Mouse (Mus musculus) fibroblast of lung, adult 2 months (primary cell): ENCODE measurements at regions not wholly inside any gene's neighbourhood (a gene's known extent, or its start where the extent isn't known, plus 50 kb on each side); places are given as distances from the start of the nearest gene placed in this dataset.

Experiments used
- DNase-seq: peaks from one replicate; pipeline ENCODE4 v3.0.0-alpha.2; 2011; ENCODE audit warnings: low read depth

DNA sequence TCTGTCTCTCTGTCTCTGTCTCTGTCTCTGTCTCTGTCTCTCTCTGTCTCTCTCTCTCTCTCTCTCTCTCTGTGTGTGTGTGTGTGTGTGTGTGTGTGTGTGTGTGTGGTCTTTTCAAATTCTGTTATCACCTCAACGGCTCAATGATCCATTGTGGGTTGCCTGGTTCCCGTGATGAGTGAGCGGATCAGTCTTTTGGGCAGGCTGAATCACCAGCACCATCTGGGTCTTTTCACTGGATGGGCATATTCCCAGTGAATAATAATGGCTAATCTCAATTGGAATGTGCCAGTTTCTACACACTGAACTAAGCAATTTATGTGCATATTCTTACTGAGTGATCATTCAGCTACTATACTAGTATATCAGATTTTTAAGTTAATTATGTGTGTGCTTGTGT lies 216.4 kb downstream of the Lmx1a start:
- DNase-seq: no peak

DNA sequence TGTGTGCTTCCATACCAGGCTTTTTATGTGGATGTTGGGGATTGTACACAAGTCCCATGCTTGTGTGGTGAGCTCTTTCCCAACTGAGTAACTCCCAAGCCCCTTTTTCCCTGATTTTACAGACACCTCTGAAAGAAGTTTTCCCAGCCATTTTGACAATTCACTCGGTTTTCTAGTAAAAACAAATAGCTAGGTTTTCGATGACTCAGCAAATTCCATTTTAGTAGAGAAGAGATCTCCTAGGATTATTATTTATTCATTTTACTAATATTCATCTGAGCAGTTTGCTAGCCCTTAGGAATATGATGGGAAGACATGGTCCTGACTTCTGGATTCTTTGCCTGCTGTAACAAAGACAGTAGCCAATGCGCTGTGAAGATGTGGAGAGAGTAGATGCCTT lies 223.0 kb downstream of the Lmx1a start:
- DNase-seq: no peak

DNA sequence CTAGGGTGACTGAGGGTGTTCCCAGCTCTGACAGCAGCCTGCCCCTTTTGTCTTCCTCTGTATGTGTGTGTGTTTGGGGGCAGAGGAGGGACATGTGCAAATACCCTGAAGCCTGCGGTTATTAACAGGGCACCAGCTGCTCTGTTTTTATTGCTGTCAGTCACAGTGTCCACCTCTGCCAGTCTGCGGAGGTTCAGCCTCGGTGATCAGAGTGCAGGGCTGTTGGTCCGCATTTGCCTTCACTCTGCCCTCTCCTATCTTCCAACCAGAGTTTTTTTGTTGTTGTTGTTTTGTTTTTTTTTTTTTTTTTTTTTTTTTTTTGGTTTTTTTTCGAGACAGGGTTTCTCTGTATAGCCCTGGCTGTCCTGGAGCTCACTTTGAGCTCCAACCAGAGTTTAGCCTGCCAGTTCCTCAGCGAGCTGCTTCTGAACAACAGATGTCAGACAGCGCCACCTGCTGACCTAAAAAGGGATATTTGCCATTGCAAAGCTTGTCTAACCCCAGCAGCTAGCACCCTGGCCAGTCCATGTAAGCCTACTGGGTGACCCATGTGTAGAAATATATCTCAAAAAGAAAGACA lies 226.0 kb downstream of the Lmx1a start:
- peak; percentile 36 for DNase-seq

DNA sequence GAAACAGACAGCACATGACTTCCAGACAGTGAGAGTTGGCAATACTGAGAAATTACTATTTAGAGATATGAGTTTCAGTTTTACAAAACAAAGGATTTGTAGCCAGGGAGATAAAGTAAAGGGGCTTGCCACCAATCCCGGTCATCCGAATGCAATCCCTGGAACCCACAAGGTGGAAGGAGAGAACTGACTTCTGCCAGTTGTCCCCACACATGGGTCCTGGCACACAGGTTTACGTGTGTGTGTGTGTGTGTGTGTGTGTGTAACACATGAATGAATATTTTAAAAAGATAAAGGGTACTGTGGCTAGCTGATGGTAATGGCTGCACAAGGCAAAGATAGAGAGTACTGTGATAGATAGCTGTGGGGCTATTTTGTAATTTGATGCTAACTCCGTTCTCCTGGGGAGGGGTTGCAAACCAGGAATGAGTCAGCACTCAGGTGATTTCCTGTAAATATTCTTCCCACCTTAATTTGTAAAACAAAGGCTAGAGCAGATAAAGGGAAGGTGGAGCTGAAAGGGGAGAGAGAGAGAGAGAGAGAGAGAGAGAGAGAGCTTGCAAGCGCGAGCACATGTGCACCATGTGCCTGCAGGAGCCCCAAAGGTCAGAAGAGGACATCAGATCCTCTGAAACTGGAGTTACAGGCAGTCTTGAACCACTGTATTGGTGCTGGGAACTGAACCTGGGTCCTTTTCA lies 226.7 kb downstream of the Lmx1a start:
- DNase-seq: no peak

DNA sequence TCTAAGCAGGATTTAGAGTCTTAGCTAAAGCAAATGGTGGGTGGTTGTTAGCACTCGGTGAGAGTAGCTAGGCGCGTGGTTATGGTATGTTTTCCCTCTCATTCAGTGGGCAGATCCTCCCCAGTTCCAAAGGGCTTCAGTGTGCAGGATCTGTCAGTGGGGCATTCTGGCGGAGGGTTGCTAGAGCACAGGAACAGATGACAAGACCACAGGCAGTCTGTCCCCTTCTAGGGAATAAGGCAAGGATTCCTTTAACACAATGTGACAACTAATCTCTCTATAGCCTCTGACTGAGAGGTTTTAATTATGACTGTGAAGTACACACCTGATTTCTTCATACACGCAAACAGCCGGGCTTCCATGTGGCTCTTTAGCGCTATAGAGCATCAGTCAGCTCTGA lies 233.9 kb downstream of the Lmx1a start:
- no peak for DNase-seq

DNA sequence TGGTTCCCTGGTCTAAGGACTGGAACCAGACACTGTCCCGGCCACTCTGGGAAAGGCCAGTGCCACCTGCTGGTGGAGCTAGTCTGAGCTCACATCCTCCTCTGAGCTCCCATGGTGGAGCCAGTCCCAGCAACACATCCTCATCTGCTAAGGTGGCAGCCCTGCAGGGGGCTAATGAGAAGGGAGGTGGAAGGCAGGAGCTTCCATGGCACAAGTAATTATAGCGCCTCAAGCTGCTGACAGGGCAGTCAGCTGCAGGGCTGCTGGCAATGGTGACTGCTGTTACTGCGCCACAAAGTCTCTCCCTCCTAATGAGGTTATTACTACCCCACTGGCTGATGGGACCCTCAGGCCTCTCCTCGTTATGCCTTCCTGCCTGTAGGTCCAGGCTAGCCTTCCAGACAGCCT lies 239.0 kb downstream of the Lmx1a start:
- no peak for DNase-seq

DNA sequence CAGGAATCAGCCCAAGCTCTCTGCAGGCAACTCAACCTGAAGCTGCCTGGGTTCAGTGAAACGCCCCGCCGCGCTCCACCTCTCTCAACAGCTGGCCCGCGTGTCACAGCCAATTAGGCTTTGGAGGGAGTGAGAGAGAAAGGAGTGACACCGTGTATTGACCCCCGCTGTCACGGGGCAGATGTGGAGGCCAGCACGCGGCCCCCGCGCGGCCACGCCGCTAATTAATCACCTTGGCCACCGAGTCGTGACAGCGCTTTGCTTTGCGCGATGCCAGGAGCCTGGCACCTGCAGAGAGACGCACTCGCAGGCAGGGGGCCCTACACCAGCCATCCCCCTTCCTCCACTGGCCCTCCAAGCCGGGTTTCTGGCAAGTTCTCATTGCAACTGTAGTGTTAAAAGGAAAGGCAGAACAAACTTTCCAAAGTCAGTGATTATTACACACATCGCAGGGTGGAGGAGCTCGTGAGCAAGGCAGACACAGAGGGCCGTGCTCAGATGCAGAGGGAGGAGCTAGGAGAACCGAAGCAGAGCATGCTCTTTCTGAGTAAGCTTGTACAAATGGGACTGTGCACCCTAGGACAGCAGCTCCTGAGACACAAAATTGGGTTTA lies 240.8 kb downstream of the Lmx1a start:
- DNase-seq: peak; percentile 27

DNA sequence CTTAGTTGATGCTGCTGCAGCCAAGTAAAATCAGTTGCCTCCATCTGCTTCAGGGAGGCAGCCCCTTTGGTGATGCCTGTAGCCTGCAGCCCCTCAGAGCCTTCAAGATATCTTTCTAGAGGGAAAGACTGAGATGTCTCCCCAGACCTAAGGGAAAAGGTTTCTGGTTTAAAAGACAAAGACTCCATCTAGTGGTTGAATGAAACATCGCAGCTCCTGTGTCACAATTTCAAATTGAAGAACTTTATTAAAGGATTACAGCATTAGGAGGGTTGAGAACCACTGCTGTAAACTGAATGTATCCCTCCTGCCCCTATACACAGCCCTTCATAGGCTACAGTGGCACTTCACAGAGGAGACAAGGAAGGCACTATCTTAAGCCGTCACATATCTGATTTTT lies 243.1 kb downstream of the Lmx1a start:
- no peak for DNase-seq

DNA sequence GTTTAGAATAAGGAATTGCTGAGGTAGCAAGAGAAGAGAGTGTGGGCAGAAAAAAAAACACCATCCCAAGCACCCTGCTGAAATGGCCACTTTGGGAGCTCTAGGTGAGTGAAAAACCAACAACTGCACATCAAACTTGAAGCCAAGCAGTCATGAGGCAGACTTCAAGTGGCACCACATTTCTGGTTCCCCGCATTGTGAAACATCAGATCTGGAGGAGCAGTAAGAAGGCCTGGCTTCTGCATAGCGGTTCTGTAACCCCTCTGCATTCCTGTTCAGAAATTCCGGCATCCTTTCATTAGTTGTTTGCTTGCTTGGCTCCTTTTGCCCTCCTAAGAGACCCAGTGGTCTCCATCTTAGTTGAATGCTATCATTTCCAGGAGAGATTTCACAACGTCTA lies 247.7 kb downstream of the Lmx1a start:
- DNase-seq: no peak

DNA sequence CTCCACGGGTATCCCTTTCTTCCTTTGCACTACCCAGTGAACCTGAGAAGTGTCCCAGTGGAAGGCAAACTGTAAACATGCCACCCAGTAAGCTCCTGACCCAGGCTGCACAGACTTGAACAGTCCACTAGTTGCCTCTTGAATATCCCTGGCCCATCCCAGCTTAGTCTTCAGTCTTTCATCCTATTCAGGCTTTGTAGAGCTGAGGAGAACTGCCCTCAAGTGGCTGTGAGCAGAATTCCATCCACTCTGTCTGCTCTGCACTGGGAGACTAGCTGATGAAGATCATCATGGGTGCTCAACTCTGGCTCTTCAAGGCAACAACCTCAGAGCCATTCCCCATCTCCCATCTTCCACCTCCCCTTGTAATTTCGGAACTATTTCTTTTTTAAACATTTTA lies 249.1 kb downstream of the Lmx1a start:
- no peak for DNase-seq

DNA sequence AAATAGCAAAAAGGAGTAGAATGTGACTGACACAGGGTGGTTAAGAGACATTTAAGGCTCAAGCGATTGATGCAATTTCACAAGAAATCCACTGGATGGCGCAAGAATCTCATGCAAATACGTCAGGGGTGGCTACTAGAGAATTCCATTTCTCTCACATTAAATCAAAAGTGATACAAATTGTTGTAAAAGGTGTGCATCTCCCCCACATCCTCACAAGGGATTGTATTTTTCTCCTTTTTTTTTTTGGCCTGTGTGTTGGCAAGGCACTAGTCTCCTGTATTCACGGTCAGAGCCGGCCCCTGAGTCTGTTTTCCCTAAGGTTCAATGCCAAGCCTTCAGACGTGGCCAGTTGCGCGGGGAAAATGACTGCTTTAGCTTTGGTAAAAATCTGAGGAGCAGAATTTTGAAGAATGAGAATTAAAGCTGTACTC lies 253.0 kb downstream of the Lmx1a start:
- peak; percentile 27 for DNase-seq

DNA sequence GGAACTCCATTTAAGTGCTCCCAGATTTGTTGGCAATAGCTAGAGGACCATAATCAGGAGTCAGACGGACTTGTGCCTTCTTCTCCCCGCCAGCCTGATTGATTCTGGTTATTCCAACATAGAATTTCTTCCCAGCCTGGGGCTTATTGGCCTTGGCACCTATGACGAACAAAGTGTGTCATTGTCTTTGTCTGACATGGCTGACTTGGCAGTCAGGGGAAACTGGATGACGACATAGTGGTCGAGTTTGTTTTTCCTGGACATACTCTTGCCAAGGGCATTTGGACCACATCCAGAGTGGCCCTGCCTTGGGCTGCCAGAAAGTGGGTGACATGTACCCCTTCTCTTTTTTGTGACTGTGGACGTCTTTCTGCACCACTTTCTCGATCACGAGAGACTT lies 254.1 kb downstream of the Lmx1a start:
- peak; percentile 50 for DNase-seq

DNA sequence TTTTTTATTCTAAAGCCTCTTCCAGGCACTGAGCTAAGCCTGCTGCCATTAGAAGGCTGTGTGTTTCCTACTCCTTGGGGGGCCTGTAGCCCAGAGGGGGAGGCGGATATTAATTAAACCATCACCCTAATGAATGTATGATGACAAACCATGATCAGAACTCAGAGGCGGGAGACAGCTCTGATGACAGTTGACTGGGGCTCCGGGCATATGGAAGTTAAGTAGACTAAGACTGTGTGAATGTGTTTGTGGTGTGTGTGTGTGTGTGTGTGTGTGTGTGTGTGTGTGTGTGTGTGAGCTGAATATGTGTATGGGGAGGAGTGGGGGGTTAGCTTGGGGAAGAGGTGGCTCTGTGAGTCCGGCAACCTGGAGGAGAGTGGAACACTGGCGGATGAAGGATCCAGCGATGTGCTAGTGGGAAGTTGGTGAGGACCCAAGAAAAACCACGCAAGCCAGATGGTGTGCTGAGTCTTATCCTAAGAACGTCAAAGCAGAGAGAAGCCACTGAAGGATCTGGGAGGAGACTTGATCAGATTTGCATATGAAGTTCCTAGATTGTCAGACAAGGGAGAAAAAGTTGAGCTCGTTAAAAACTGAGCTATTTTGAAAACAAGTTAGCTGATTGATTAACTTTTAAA lies 256.7 kb downstream of the Lmx1a start:
- no peak for DNase-seq

DNA sequence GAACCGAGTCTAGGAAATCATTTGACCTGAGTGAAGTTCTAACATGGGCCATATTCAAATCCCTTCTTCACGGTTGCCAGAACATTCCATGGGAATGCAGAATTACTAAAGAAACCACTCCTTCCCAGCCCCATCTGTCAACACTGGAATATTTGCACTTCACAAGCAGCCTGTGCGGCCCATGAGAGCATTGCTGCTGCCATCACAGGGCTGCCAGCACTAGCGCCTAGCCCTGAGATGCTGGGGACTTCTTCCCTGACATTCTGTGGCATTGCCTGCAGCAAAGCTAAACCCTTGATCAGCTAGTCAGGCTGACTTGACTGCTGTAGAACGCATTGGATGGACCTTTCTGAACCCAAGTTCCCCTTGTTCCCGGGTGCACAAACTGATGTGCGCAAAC lies 258.8 kb downstream of the Lmx1a start:
- DNase-seq: no peak

DNA sequence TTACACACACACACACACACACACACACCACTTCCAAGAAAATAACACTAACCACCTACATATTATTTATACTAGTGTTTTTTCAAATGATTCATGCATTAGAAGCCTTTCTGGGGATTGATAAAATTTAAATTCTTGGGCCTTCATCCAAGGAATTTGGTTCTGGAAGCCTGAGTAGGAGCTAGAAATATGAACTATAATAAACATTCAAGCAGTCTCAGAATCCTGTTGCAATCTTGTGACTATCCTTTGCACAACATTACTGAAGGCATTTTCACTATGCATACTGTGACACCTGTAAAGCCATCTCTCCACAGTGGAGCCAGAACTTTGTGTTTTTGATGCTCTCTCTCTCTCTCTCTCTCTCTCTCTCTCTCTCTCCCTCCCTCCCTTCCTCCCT lies 262.7 kb downstream of the Lmx1a start:
- peak; percentile 23 for DNase-seq

DNA sequence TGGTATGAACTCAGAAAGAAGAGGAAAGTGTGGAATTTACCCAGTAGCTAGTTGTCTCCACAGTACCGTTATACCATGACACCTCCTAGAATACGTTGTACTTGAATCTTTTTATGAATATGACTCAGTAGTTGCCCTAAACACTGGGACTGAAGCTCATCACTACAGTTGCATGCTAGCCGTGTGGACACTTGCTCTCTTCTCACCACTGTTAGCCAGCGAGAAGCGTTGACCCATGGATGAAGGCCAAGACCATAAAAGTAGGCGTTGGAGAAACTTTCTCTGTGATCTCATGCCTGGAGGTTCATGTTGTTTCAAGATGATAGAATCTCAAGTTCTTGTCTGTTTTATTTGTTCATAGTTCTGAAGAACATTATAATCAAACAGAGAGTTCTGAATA lies 269.5 kb downstream of the Lmx1a start:
- DNase-seq: no peak

DNA sequence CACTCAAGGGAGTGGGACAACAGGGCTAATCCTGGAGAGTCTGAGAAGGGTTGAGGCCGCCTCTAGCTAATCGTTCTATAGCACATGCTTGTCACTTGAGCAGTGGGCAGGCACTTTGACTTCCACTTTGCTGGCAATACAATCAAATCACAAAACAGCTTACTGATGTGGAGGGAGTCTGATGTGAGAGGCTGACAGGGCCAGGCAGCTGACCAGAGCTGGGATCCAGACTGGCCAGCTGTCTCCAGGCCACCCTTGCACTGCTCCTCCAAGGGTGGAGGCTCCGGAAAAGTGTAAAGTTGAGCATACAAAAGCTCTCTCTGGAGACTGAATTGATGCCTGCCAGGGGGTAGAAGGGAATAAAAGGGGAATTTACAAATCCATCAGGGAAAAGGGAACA lies 280.5 kb downstream of the Lmx1a start:
- no peak for DNase-seq

DNA sequence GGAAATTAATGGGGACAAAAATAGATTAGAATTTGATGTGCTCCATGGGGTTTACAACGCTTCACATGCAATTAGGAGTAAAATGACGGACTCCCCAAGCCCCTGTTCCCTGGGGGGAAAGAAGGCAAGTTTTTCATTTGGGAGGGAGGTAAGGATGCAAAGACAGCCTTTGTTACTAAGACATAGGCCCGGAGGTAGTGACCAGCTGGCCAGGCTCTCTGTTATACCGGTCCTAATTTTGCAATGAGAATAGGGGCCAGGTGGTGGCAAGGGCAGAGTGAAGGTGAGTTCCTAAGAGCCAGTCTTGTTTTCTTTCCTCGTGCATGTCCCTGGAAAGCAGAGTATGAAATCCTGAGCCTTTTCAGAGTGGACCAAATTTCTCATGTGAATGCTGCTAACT lies 280.9 kb downstream of the Lmx1a start:
- DNase-seq: no peak

DNA sequence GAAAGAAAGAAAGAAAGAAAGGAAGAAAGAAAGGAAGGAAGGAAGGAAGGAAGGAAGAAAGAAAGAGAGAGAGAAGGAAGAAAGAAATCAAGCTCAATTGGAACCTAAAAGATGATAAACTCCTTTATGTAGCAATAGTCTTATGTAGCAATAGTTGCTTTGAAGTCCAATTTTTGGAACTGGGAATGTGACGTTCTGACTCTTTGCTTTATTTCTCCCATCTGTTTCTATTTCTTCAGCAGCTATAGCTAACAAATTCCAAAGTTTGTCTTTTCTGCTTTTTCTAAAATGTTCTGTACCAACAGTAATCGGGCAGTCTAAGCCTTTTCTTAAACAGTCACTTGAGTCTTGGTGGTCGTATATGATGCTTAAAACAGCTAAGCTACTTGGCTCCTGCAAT lies 287.7 kb downstream of the Lmx1a start:
- DNase-seq: no peak

DNA sequence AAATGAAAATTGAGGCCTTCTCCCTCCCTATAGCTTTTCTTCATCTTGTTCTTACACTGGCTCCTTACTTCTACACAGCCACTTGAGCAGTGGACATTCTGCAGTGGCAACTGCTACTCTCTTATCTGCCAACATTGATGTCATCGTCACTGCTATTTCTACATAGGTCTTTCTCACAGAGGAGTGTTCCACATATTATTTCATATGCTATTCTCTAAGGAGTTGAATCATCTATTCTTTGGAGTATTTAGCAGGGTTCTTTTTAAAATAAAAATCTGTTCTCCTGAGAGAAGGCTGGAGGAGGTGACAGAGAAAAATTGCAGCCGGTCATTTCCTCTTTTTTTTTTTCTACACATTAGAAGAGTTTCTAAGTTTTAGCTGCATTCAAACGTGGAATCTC lies 290.1 kb downstream of the Lmx1a start:
- no peak for DNase-seq

DNA sequence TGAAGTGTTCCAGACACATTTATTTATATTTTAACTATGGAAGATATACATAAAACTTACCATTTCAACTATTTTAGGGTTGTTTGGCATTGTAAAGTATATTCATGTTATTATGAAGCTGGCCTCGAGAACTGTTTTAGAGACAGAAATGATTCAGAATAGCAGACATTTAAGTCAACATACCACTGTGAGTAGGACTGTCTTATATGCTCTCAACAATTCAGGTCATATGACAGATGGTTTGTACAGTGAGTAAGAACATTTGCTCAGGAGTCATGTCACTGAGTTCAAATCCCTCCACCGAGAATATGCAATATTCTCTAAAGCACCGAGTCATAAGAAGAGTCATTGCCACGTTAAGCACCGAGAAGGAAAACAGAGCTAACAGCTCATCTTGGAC lies 290.6 kb downstream of the Lmx1a start:
- DNase-seq: no peak

DNA sequence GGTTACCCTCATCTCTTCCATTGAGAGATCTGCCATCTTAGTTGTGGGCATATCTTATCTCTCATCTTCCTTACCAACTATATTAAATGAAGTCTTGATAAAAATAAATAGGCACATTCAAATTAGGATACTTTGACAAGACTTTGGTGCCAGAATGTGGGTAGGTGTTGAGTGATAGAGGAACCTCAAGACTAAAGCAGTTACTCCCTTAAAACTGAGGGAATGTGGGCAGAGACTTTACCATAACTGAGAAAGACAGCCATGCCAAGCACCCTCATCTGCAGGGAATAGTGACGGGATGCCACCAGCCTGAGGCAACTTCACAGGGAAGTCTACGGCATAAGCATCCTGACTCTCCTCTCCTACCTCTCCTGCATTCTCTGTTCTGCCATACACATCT lies 292.3 kb downstream of the Lmx1a start:
- DNase-seq: no peak

DNA sequence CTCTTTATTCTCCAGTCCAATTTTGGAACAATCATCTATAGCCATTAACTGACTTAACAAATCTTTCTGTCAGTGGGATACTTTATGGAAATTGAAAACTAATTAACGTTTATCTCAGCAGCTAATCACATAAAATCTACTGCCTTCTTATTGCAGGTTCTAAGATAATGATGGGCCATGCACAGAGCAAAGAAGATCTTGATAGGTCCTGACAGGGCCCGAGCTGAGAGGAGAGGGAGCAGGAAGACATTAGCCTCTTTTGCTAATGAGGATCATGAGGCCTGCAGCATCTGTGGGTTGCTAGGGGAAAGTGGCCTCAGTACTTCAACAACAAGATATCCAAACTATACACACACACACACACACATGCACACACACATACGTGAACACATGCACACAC lies 318.4 kb downstream of the Lmx1a start:
- no peak for DNase-seq
